Mouse (Mus musculus) brain, embryonic 18.5 days (tissue): Measurements from ENCODE around the gene 0610040J01Rik.

Experiments used
- DNase-seq: peaks from one replicate; pipeline ENCODE4 v3.0.0-alpha.2; 2012; ENCODE audit warnings: low read depth, low spot score

0610040J01Rik gene

GRCm38 (mm10) chr5:63897820-63898110, 85.6 kb downstream of the 0610040J01Rik start:
- no peak for DNase-seq

DNA sequence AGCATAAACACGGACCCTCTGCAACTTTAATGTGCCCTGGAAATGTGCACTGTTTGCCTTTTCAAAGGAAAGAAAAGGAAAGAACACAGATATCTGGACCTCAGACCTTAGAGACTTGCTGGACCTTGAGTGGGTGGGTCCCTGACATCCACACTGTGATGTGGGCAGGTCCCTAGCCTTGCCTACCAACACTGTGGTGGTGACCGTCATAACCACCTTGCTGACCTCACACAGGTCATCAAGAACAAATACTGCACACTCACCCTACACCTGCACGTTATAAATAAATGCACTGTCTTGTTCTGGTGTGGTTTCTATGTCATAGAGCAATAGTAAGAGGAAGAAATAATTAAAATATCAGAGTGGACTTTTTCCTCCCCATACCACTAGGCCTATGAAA, 91.2 kb downstream of the 0610040J01Rik start:
- no peak for DNase-seq

GRCm38 (mm10) chr5:63906149-63907093, 94.3 kb downstream of the 0610040J01Rik start:
- peak; percentile 45 for DNase-seq

GRCm38 (mm10) chr5:63907513-63907912, 95.3 kb downstream of the 0610040J01Rik start:
- DNase-seq: no peak

DNA sequence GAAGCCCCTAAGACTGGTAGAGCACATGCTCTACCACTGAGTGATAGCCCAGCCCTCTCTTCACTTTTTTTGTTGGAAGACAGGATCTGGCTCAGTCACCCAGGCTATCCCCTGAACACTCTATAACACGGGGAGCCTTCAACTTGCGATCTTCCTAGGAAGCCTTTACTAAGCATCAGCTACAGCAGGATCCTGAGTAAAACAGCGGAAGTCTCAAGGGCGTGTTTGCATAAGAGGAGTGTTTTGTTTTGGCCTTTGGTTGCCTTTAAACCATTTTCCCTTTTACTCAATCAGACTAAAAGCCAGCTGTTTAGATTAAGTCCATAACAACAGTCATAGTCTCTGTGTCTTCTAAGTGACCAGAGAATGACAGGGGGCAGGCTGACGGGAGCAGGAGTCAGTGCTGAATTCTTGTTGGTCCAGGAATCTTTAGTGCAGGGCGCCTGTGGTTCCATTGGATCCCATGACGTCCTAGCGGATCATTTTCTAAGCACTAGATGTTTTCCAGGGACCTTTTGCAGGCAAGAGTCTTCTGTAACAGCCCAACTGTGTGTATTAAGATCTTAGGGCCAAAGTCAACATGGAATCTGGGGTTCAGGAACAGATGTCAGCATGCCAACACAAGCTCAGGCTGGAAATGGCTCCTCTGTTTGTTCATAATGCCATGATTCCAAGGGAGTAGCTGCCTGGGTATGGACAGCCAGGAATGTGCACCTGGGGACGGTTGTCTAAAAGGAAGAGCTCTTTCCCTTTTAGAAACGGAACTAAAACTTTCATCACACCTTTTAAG, 98.2 kb downstream of the 0610040J01Rik start:
- no peak for DNase-seq

- no peak for DNase-seq
Observed at GRCm38 (mm10) chr5:63914896-63915295, 102.7 kb downstream of the 0610040J01Rik start.

- DNase-seq: no peak
Observed at GRCm38 (mm10) chr5:63916457-63917139, 104.4 kb downstream of the 0610040J01Rik start.

GRCm38 (mm10) chr5:63918201-63918600, 106.0 kb downstream of the 0610040J01Rik start:
- no peak for DNase-seq

- no peak for DNase-seq
Observed at GRCm38 (mm10) chr5:63923305-63924025, 111.3 kb downstream of the 0610040J01Rik start.

DNA sequence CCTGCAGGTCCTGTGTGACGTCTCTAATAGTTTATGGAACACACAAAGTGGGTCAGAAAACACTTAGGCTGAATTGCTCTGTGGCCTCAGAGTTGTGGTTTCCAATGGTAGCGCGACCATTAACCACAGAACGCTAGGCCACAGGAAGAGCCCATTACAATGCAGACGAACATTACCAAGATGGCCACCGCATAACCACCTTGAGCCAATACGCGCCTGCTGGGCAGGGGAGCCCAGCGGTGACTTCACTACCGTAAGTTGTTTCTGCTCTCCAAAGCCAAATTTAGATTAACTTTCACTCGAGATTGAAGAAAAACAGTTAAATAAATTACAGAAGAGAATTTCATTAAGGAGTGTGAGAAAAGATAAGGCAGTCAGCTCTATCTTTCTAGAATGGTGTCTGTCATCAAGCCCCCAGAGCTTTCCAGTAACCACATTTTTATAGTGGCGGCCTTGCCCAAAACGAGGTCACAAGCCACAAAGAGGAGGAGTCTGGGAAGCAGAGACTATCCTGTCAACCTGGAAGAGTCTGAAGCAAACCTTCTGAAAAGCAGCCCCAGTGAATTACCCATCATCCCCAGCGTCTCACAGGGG, 113.0 kb downstream of the 0610040J01Rik start:
- no peak for DNase-seq

GRCm38 (mm10) chr5:63930824-63931358, 118.7 kb downstream of the 0610040J01Rik start:
- no peak for DNase-seq

DNA sequence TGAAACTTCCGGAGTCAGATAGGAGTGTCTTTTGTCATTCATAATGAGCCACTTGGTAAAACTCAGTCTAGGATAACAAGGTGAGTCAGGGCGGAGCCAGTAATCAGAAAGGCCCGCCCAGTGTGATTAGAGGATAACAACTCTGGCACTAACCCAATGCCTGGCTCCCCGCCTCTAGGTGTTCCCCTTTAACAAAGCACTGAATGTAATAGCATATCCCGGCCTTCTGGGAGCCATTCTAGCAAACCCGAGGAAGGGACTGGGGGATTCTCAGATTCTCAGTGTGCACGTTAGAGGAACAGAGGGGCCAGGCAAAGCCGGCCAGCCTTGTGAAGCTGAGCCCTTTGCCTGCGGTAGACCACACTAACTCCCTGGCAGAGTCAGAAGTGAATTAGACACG, 120.7 kb downstream of the 0610040J01Rik start:
- no peak for DNase-seq

DNA sequence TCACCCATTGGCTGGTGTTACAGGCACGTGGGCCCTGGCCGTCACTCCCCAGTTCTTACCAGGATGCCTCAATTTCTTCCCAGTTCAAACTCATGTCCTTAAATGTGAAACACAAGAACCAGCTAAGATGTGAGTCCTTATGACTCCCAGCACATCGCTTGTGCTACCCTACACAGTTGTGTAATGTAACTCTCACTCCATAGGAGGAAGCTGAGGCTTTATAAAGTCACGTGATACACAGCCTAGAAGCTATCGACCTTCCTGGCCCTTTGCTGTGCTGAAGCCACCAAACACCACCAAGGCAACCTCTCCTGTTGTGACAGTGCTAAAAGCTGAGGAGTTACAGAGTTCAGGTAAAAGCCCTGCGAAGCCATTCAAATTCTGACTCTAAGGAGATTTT, 123.4 kb downstream of the 0610040J01Rik start:
- DNase-seq: no peak

GRCm38 (mm10) chr5:63936740-63937139, 124.6 kb downstream of the 0610040J01Rik start:
- DNase-seq: no peak

DNA sequence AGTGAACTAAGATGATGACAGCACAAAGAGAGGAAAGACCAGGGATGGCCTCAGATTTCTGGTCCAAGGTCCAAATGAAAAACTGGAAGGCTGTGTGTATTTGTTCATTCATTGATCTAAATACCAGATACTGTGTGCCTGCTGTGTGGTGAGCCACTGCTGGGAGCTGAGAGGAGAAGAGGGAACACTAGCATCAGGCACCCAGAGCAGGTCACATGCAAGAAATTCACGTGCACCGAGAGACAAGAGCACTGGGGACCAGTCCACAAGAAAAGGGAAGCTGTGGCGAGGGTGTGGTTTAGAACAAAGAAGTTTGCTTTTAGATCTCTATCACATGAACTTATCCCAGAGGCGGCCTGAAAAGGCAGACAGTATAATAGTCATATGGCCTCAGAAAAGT, 126.4 kb downstream of the 0610040J01Rik start:
- no peak for DNase-seq

GRCm38 (mm10) chr5:63941891-63942290, 129.7 kb downstream of the 0610040J01Rik start:
- no peak for DNase-seq

GRCm38 (mm10) chr5:63943291-63943690, 131.1 kb downstream of the 0610040J01Rik start:
- no peak for DNase-seq

- no peak for DNase-seq
Observed at GRCm38 (mm10) chr5:63947526-63947925, 135.4 kb downstream of the 0610040J01Rik start.

DNA sequence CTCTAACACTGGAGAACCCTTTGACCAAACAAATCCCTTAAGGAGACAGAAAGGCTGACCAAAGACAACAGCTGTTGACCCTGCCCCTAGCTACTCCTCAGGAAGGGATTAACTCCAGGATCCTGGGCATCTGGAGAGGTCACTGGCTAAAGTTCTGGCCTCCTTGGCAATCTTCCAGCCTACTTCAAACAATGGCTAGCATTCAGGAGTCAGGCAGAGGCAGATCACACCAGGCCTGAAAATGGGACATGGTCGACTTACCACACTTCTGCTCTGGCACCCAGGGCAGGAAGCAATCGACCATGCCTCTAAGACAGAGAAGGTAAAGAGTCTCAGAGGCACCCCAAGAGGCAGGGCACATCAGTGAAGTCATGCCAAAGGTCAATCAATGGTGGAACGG, 137.0 kb downstream of the 0610040J01Rik start:
- DNase-seq: no peak
